Mouse (Mus musculus) lung, embryonic 14.5 days (tissue): ENCODE data around the gene Fam49a. TPM values are rescaled to one million over a fixed set of nuclear protein-coding genes. Genes with fewer than 3 reads are reported as not detected.

Source experiments
- ATAC-seq: fragments of 200-750 bp; cut with Nextera tagmentation; 2 replicates; pipeline ENCODE4 v1.8.0; 2017; ENCODE audit warnings: mild to moderate bottlenecking, moderate TSS enrichment, moderate library complexity; ENCODE audit not compliant: insufficient read depth
- DNase-seq: peaks from one replicate; pipeline ENCODE4 v3.0.0-alpha.2; 2015
- H3K27ac ChIP-seq: fragments of 300-500 bp; sonication (generic); 2 replicates; pipeline ENCODE4 v1.5.1; 2014; ENCODE audit warnings: low read depth, mild to moderate bottlenecking, moderate library complexity
- H3K27me3 ChIP-seq: fragments of 300-500 bp; sonication (generic); 2 replicates; pipeline ENCODE4 v1.6.1; 2014; ENCODE audit warnings: low read length, control low read depth; ENCODE audit not compliant: insufficient read depth
- H3K36me3 ChIP-seq: fragments of 300-500 bp; sonication (generic); 2 replicates; pipeline ENCODE4 v1.6.1; 2014; ENCODE audit warnings: control low read depth; ENCODE audit not compliant: insufficient read depth
- H3K4me1 ChIP-seq: fragments of 300-500 bp; sonication (generic); 2 replicates; pipeline ENCODE4 v1.6.1; 2014; ENCODE audit warnings: antibody characterized with exemption, control low read depth; ENCODE audit not compliant: insufficient read depth
- H3K4me2 ChIP-seq: fragments of 300-500 bp; sonication (generic); 2 replicates; pipeline ENCODE4 v1.6.1; 2014; ENCODE audit warnings: mild to moderate bottlenecking
- H3K4me3 ChIP-seq: fragments of 300-500 bp; sonication (generic); 2 replicates; pipeline ENCODE4 v1.5.1; 2014; ENCODE audit warnings: low read depth, low read length
- H3K9ac ChIP-seq: fragments of 300-500 bp; sonication (generic); 2 replicates; pipeline ENCODE4 v1.6.1; 2014
- H3K9me3 ChIP-seq: fragments of 300-500 bp; sonication (generic); 2 replicates; pipeline ENCODE4 v1.6.1; 2016; ENCODE audit warnings: low read depth, low read length, control low read depth
- CTCF ChIP-seq: IDR thresholded peaks from 2 replicates; pipeline ENCODE4 v1.5.1; 2016; ENCODE audit warnings: antibody characterized with exemption, low read depth
- WGBS: fragments of 180-500 bp; shearing (Covaris S2); extraction: QIAGEN DNeasy Blood & Tissue Kit; methylation state at CpG from one replicate; pipeline ENCODE4 v1.1.7; 2014; 5-methylcytosine and 5-hydroxymethylcytosine counted together
- polyA plus RNA-seq: library from polyadenylated mRNA; unstranded; fragments of >200 nt; fragmentation: Nextera tagmentation; extraction: Ambion mirVana; gene quantifications from 2 replicates; pipeline ENCODE4 v1.2.1, GENCODE M21; 2014

Gene Fam49a
- polyA plus RNA-seq: 14.9 and 17.9 TPM in 2 replicates

GRCm38 (mm10) chr12:12261987-12262971 lies at the start of gene Fam49a:
Gene Fam49a (plus strand): TSS chr12:12262139.
- peak; percentile 86 for DNase-seq
- H3K4me1 ChIP-seq: peaks cover 11% of the 10 kb centered on the region; the same call in 1 of the 2 replicates
- H3K4me2 ChIP-seq: peak within 1 kb of the TSS; percentile 96
- H3K27ac ChIP-seq: no peak within 1 kb of the TSS; the same call in 1 of the 2 replicates
- peak; percentile 88 for ATAC-seq
- no peaks in the 10 kb centered on the region for H3K36me3 ChIP-seq
- no peak for TF ChIP-seq CTCF
- H3K9ac ChIP-seq: peak within 1 kb of the TSS; percentile 70
- H3K4me3 ChIP-seq: peak within 1 kb of the TSS; percentile 63
- WGBS: under 1% methylated on average over 49 of the region's 62 CpGs
- no peaks in the 10 kb centered on the region for H3K9me3 ChIP-seq
- no peaks in the 10 kb centered on the region for H3K27me3 ChIP-seq

DNA sequence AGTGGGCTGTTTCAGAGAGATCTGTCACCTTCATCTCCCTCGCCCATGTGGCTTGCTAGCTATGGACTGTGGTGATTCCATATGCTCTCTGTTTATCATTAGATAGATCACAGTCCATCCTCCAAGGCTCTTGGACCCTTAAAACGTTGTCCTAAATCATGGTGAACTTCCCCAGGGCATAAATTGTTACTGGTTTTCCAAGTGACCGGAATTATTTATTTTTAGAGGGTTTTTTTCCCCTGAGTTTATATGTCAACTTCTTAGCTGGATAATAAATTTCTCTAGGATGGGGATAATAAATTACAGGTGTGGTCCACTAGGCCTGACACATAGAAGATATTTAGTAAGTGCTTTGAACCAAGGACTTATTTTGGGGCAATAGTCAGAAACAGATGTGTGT lies 48.4 kb upstream of the Fam49a start:
- WGBS: 50% methylated on average over 3 of the region's 3 CpGs
- Histone ChIP-seq H3K4me3 (no peak overlapping the region), H3K27me3 (no peaks in the 10 kb centered on the region), H3K9ac (no peak overlapping the region), H3K36me3 (no peaks in the 10 kb centered on the region), H3K4me1 (no peaks in the 10 kb centered on the region), H3K27ac (no peak overlapping the region), H3K4me2 (no peak overlapping the region), H3K9me3 (no peaks in the 10 kb centered on the region)
- TF ChIP-seq CTCF: no peak
- DNase-seq (no peak), ATAC-seq (no peak)

- Histone ChIP-seq H3K9ac (no peak overlapping the region), H3K36me3 (no peaks in the 10 kb centered on the region), H3K4me3 (no peak overlapping the region), H3K27me3 (no peaks in the 10 kb centered on the region), H3K9me3 (no peaks in the 10 kb centered on the region), H3K4me2 (no peak overlapping the region), H3K4me1 (no peaks in the 10 kb centered on the region), H3K27ac (no peak overlapping the region)
- ATAC-seq: no peak
- TF ChIP-seq CTCF: no peak
- DNase-seq: no peak
- 73% methylated on average over 5 of the region's 5 CpGs for WGBS
Measured at GRCm38 (mm10) chr12:12218947-12219346, 43.0 kb upstream of the Fam49a start.

DNA sequence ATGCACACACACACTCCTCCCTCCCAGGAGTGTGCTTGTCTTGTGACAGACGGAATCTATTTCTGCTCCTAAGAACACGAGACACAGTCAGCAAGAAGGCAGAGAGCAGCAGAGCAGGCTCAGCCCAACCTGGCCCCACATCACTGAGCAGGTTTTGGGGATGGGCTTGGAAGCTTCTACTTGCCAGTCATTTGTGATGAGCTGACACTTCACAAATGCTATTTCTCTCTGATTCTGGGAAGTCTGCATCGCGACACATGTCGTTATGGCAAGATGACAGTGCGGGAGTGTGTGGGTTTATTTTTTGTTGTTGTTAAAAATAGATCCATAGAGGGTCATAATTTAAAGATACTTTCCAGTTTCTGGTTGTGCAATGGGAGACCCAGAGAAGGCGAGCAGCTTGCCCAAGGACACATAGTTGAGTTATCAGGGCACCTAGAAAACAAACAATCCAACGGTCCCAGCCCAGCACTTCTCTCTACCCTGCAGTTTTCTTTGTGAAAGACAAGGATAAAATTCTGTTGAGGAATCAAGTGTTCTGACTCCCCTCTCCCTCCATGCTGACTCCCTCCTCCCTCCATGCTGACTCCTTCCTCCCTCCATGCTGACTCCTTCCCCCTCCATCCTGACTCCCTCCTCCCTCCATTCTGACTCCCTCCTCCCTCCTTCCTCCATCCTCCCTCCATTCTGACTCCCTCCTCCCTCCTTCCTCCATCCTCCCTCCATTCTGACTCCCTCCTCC lies 41.0 kb upstream of the Fam49a start:
- H3K27ac ChIP-seq: no peak overlapping the region
- no peak for TF ChIP-seq CTCF
- no peaks in the 10 kb centered on the region for H3K4me1 ChIP-seq
- H3K4me2 ChIP-seq: no peak overlapping the region
- WGBS: 44% methylated on average over 8 of the region's 8 CpGs
- no peaks in the 10 kb centered on the region for H3K27me3 ChIP-seq
- no peak overlapping the region for H3K4me3 ChIP-seq
- ATAC-seq: no peak
- H3K9ac ChIP-seq: no peak overlapping the region
- peak; percentile 20 for DNase-seq
- no peaks in the 10 kb centered on the region for H3K9me3 ChIP-seq
- no peaks in the 10 kb centered on the region for H3K36me3 ChIP-seq

- Histone ChIP-seq H3K4me1 (no peaks in the 10 kb centered on the region), H3K9me3 (no peaks in the 10 kb centered on the region), H3K9ac (no peak overlapping the region), H3K27ac (no peak overlapping the region), H3K36me3 (no peaks in the 10 kb centered on the region), H3K4me3 (no peak overlapping the region), H3K4me2 (no peak overlapping the region), H3K27me3 (no peaks in the 10 kb centered on the region)
- ATAC-seq (no peak), DNase-seq (no peak)
- no peak for TF ChIP-seq CTCF
- 71% methylated on average over 9 of the region's 9 CpGs for WGBS
Measured at GRCm38 (mm10) chr12:12222585-12223290, 39.2 kb upstream of the Fam49a start.

GRCm38 (mm10) chr12:12223336-12223735 lies 38.6 kb upstream of the Fam49a start:
- Histone ChIP-seq H3K9me3 (no peaks in the 10 kb centered on the region), H3K4me2 (no peak overlapping the region), H3K4me1 (no peaks in the 10 kb centered on the region), H3K4me3 (no peak overlapping the region), H3K27ac (no peak overlapping the region), H3K9ac (no peak overlapping the region), H3K36me3 (no peaks in the 10 kb centered on the region), H3K27me3 (no peaks in the 10 kb centered on the region)
- DNase-seq (no peak), ATAC-seq (no peak)
- 67% methylated on average over 2 of the region's 2 CpGs for WGBS
- no peak for TF ChIP-seq CTCF

- Histone ChIP-seq H3K4me1 (no peaks in the 10 kb centered on the region), H3K27ac (no peak overlapping the region), H3K4me3 (no peak overlapping the region), H3K36me3 (no peaks in the 10 kb centered on the region), H3K4me2 (no peak overlapping the region), H3K9ac (no peak overlapping the region), H3K9me3 (no peaks in the 10 kb centered on the region), H3K27me3 (no peaks in the 10 kb centered on the region)
- DNase-seq (no peak), ATAC-seq (no peak)
- WGBS: 78% methylated on average over 6 of the region's 6 CpGs
- no peak for TF ChIP-seq CTCF
Measured at GRCm38 (mm10) chr12:12225706-12226105, 36.2 kb upstream of the Fam49a start.
